Mouse (Mus musculus): Measurements from ENCODE around the gene Clstn2.

DNA sequence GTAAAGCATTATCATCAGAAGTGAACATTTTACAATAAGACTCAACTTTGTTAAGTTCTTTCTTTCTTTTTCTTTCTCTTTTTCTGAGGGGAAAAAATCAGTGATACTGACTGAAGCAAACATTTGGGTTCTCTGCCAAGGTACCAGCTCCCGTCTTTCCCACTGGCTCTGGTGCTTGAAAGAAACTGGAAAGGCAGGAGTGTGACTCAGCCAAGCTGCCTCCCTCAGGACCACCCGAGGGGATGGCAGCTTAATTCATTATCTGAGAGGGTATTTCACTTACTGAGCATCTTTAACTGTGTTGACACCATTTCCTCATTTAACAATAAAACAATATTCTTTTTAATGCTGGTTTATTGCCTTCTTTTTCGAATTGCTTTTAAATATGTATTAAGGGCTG lies 516.0 kb downstream of the Clstn2 start:
- TF ChIP-seq GATA1 (IDR thresholded peaks at IDR 0.05; ENCODE audit: low read depth, low read length) = no peak
- no peak for TF ChIP-seq CTCF (IDR thresholded peaks at IDR 0.05 in 2 of 3, conservative IDR thresholded peaks at IDR 0.05 in 1 of 3; ENCODE audit: control insufficient read depth in 1 of 3, insufficient read depth in 1 of 3, low read depth in 2 of 3, low read length in 3 of 3, poor library complexity in 1 of 3, severe bottlenecking in 1 of 3)
- no peak for TF ChIP-seq USF1 (IDR thresholded peaks at IDR 0.05; ENCODE audit: low read depth, low read length)
- TF ChIP-seq KAT2A (conservative IDR thresholded peaks at IDR 0.05; ENCODE audit: low read depth, low read length) = no peak
- TF ChIP-seq TAL1 (IDR thresholded peaks at IDR 0.05; ENCODE audit: low read length) = no peak
- TF ChIP-seq TBP (IDR thresholded peaks at IDR 0.05; ENCODE audit: low read depth, low read length) = no peak
- no peak for TF ChIP-seq SIN3A (IDR thresholded peaks at IDR 0.05; ENCODE audit: low read length)
- no peak for TF ChIP-seq MAZ (IDR thresholded peaks at IDR 0.05; ENCODE audit: low read depth, low read length)
- no peak for TF ChIP-seq POLR2AphosphoS5 (IDR thresholded peaks at IDR 0.05; ENCODE audit: borderline replicate concordance, low read depth, low read length)
